Mouse (Mus musculus): Measurements from ENCODE around the gene ccdc198. TPM values are rescaled to one million over a fixed set of nuclear protein-coding genes. Genes with fewer than 3 reads are reported as not detected.

Gene ccdc198
- polyA plus RNA-seq (2015; fragmentation: Illumina TruSeq; extraction: RNeasy Lipid Tissue Mini Kit (QIAGEN cat#74804); ENCODE audit: insufficient read depth, low replicate concordance): not detected

DNA sequence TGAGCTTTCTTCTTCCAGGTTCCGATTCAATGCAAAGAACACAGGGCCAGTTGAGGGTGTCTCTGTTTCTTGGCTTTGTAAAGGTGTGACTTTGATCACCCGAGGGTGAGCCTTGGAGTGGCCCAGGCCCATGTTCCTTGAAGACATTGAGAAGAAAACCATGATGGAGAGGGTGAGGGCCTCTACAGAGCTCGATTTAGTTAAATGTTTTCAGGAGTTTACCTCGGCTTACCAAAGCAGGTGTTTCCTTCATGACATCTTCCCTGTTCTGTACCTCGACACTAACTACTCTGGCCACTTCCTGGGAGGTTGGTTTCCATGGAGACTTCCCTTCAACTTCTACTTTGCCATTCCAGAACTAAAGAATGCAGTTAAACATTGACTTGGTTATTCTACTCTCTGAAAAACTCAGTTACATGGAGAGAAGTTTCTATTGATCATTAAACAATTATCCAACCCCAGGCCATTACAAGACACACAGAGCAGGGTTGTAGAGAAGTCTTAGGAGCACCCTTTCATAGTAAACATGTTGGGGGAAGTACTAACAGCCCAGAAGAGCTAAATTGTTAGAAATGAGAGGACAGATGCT, at the start of gene ccdc198:
Gene ccdc198 (minus strand): TSS at position 349 of the 589 bp plus-strand sequence.

DNA sequence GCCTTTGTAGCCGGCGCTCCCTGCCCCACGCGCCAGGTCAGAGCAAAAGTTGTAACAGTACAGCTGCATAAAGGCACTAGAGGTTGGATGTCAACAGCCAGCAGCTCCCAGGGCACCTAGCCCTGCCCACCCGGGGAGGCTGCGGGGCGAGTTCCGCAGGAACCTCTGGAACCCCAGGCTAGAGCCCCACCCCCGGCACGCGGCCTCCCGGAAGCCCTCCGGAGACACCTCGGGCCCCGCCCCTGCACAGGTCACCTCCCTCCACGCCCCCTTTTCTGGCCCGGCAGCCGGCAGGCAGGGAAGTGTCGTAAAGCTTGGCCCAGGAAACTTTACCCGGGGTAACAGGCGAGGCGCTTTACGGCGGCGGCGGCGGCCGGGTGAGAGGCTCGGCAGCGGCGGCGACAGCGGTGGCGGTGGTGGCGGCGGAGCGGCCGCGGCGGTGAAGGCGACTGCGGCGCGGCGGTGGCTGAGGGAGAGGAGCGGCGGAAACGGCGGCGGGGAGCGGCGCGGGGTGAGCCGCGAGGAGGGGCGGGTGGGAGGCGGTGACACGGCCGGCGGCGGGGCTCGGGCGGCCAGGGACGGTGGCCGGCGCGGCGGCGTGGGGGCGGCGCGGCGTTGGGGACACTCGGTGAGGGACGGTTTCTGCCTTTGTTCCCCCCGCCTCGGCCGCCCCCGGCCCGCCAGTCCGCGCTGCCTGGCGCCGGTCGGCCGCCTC, 73.2 kb downstream of the ccdc198 start, which contains the start of gene Naa30:
Gene Naa30 (plus strand): TSS at position 360 of the 715 bp plus-strand sequence.

Other genes with a start within 250 kb of the ccdc198 start
- gene Ap5m1, start 179.4 kb downstream of the ccdc198 start, polyA plus RNA-seq (2015; fragmentation: Illumina TruSeq; extraction: RNeasy Lipid Tissue Mini Kit (QIAGEN cat#74804); ENCODE audit: insufficient read depth, low replicate concordance): 46.5 TPM
- gene Exoc5, start 178.8 kb downstream of the ccdc198 start, polyA plus RNA-seq (2015; fragmentation: Illumina TruSeq; extraction: RNeasy Lipid Tissue Mini Kit (QIAGEN cat#74804); ENCODE audit: insufficient read depth, low replicate concordance): 61.3 TPM
- gene Naa30, start 73.2 kb downstream of the ccdc198 start, polyA plus RNA-seq (2015; fragmentation: Illumina TruSeq; extraction: RNeasy Lipid Tissue Mini Kit (QIAGEN cat#74804); ENCODE audit: insufficient read depth, low replicate concordance): 44.6 TPM